Mouse (Mus musculus): ENCODE data around the gene Nxpe3. TPM values are rescaled to one million over a fixed set of nuclear protein-coding genes. Genes with fewer than 3 reads are reported as not detected.

Nxpe3 gene
- total and polyA plus RNA-seq, 3 experiments: 2.7 to 4.3 TPM; not detected in 1

DNA sequence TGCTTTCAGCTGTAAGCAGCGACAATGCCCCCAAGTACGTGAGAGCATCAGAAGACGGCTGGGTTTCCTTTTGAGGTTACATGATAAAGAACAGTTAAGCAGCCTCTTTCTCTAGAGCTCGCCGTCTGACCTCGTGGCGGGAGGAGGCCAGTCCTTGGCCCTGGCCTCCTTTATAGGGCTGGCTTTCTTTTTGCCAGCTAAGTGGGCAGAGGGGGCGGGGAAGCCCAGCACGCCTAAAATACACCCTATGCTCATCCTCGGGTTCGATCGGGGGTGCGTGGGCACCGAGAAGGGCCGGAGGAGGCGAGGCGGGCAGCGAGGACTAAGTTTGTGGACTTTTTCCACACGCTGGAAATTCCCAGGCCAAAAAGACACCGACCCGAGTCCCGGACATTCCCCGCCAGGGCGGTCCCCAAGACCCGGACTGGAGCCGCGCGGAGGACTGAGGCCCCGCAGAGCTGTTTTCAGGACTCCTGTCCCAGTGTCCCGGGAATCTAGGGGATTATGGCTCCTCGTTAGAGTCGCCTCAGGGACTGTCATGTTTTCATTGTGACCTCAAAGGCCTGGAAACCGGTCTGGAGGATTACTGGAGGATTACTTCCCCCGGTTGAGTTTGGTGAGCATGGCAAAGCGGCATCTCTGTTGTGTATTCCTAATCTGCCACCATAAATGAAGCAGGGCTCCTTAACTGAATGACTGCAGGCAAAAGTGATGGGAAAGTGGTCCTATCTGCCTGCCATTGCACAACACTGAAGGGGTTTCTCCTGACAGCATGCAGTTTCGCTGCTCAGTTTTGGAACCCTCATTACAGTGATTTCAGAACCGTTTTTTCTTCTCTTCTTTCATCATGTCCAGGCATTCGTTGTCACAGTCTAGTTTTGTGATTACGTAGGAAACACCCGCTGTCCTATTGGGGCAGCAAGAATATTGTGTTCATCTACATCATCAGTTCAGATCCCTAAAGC is 56.3 kb downstream of the Nxpe3 start, which contains the start of gene Nfkbiz:
Gene Nfkbiz (minus strand): TSS at position 390 of the 965 bp plus-strand sequence.
- Histone ChIP-seq H3K9me3 (replicated peaks; ENCODE audit: insufficient read depth, low read length) (no peaks in the 10 kb centered on the region), H3K27ac (ENCODE audit: control insufficient read depth, low read depth, low read length) (peak within 1 kb of the TSS; percentile 74), H3K36me3 (ENCODE audit: control insufficient read depth in 1 of 2, insufficient read depth in 2 of 2, low read length in 2 of 2) (peaks cover 0 to 6% of the 10 kb centered on the region in 2 experiments; a peak in 2 of 4 replicates), H3K9ac (ENCODE audit: control insufficient read depth, low read depth, low read length, poor library complexity, severe bottlenecking) (peak within 1 kb of the TSS; percentile 98), H3K4me3 (ENCODE audit: control insufficient read depth in 1 of 2, insufficient read depth in 1 of 2, low read depth in 2 of 2, low read length in 2 of 2) (peak within 1 kb of the TSS; percentile 67 to 97), H3K4me1 (ENCODE audit: control insufficient read depth in 1 of 2, insufficient read depth in 2 of 2, low read length in 2 of 2) (peaks cover 0 to 4% of the 10 kb centered on the region in 2 experiments; a peak in 2 of 4 replicates), H3K79me2 (ENCODE audit: control insufficient read depth, insufficient read depth, low read length, poor library complexity) (peaks cover 6% of the 10 kb centered on the region), H3K27me3 (ENCODE audit: control insufficient read depth in 1 of 2, insufficient read depth in 2 of 2, low read length in 2 of 2) (no peaks in the 10 kb centered on the region)
- DNase-seq (ENCODE audit: low read depth, low spot score): peak; percentile 89
- TF ChIP-seq SIN3A (IDR thresholded peaks at IDR 0.05; ENCODE audit: low read length): peak; percentile 64; the same call in 1 of the 2 replicates
- TF ChIP-seq TBP (IDR thresholded peaks at IDR 0.05; ENCODE audit: low read depth, low read length): peak; percentile 11; the same call in 1 of the 2 replicates
- TF ChIP-seq POLR2AphosphoS2 (IDR thresholded peaks at IDR 0.05; ENCODE audit: low read length): no peak
- TF ChIP-seq POLR2A (IDR thresholded peaks at IDR 0.05; ENCODE audit: control insufficient read depth in 1 of 2, insufficient read depth in 1 of 2, low read depth in 1 of 2, low read length in 2 of 2, poor library complexity in 1 of 2): peak; percentile 34 to 58; a peak in 1 of 4 replicates
- no peak for TF ChIP-seq CTCF (IDR thresholded peaks at IDR 0.05 in 2 of 3, conservative IDR thresholded peaks at IDR 0.05 in 1 of 3; ENCODE audit: control insufficient read depth in 1 of 3, insufficient read depth in 1 of 3, low read depth in 2 of 3, low read length in 3 of 3, poor library complexity in 1 of 3, severe bottlenecking in 1 of 3)
- TF ChIP-seq MYC (IDR thresholded peaks at IDR 0.05; ENCODE audit: low read depth, low read length): peak; percentile 45; the same call in 1 of the 2 replicates
- peak; percentile 33; the same call in 1 of the 2 replicates for TF ChIP-seq ETS1 (IDR thresholded peaks at IDR 0.05; ENCODE audit: low read depth, low read length)
- peak; percentile 51 for TF ChIP-seq HCFC1 (IDR thresholded peaks at IDR 0.05; ENCODE audit: low read depth, low read length)
- TF ChIP-seq TAL1 (IDR thresholded peaks at IDR 0.05; ENCODE audit: low read length): no peak

DNA sequence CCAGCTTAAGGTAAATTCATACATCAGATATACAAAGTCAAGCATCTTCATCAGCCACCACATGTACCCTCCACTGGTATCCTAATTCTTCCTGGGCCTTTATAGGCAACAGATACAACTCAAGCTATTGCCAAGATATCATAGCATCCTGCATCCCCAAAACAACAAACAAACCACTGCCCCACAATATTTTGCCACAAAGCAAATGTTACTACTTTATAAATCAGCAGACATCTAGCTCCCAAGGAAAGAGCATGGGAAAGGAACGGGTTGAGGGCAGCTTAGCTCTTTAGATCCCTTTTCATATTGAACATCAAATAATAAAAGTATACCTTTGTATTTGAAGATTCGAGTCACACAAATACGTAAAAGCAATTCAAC is 57.0 kb downstream of the Nxpe3 start:
- peaks cover 0 to 6% of the 10 kb centered on the region in 2 experiments; a peak in 2 of 4 replicates for H3K36me3 ChIP-seq (ENCODE audit: control insufficient read depth in 1 of 2, insufficient read depth in 2 of 2, low read length in 2 of 2)
- TF ChIP-seq UBTF (IDR thresholded peaks at IDR 0.05; ENCODE audit: borderline replicate concordance, insufficient read depth, low read depth, low read length): no peak
- TF ChIP-seq POLR2AphosphoS5 (IDR thresholded peaks at IDR 0.05; ENCODE audit: borderline replicate concordance, low read depth, low read length): no peak
- TF ChIP-seq ZKSCAN1 (IDR thresholded peaks at IDR 0.05; ENCODE audit: low read depth, low read length): no peak
- no peak for TF ChIP-seq BHLHE40 (IDR thresholded peaks at IDR 0.05; ENCODE audit: borderline replicate concordance, low read depth, low read length)
- no peak for TF ChIP-seq JUND (IDR thresholded peaks at IDR 0.05; ENCODE audit: low read depth, low read length)
- no peak for TF ChIP-seq GABPA (IDR thresholded peaks at IDR 0.05; ENCODE audit: low read depth, low read length)
- TF ChIP-seq CHD1 (IDR thresholded peaks at IDR 0.05; ENCODE audit: low read depth, low read length): no peak
- TF ChIP-seq CHD2 (IDR thresholded peaks at IDR 0.05; ENCODE audit: low read length): no peak
- no peak for TF ChIP-seq NRF1 (IDR thresholded peaks at IDR 0.05; ENCODE audit: insufficient read depth, low read depth, low read length, poor library complexity, severe bottlenecking)
- no peak for TF ChIP-seq ELF1 (IDR thresholded peaks at IDR 0.05; ENCODE audit: low read depth, low read length)
- no peak for TF ChIP-seq RCOR1 (IDR thresholded peaks at IDR 0.05; ENCODE audit: low read depth, low read length)
- TF ChIP-seq MYB (IDR thresholded peaks at IDR 0.05; ENCODE audit: low read depth, low read length): no peak
- no peak for TF ChIP-seq MEF2A (IDR thresholded peaks at IDR 0.05; ENCODE audit: extremely low read depth, insufficient replicate concordance, low read depth, low read length, poor library complexity, severe bottlenecking)
- no peak for TF ChIP-seq POLR2A (IDR thresholded peaks at IDR 0.05; ENCODE audit: control insufficient read depth in 1 of 2, insufficient read depth in 1 of 2, low read depth in 1 of 2, low read length in 2 of 2, poor library complexity in 1 of 2)
- no peak for TF ChIP-seq TCF12 (IDR thresholded peaks at IDR 0.05; ENCODE audit: low read depth, low read length)
- no peak for TF ChIP-seq MAX (IDR thresholded peaks at IDR 0.05; ENCODE audit: low read length)
- TF ChIP-seq MYC (IDR thresholded peaks at IDR 0.05; ENCODE audit: low read depth, low read length): no peak
- TF ChIP-seq GATA1 (IDR thresholded peaks at IDR 0.05; ENCODE audit: low read depth, low read length): no peak
- no peak for TF ChIP-seq E2F4 (IDR thresholded peaks at IDR 0.05; ENCODE audit: borderline replicate concordance, low read depth, low read length)
- H3K79me2 ChIP-seq (ENCODE audit: control insufficient read depth, insufficient read depth, low read length, poor library complexity): peaks cover 6% of the 10 kb centered on the region
- peak overlapping the region; percentile 98 for H3K9ac ChIP-seq (ENCODE audit: control insufficient read depth, low read depth, low read length, poor library complexity, severe bottlenecking)
- no peaks in the 10 kb centered on the region for H3K9me3 ChIP-seq (replicated peaks; ENCODE audit: insufficient read depth, low read length)
- H3K27me3 ChIP-seq (ENCODE audit: control insufficient read depth in 1 of 2, insufficient read depth in 2 of 2, low read length in 2 of 2): no peaks in the 10 kb centered on the region
- H3K4me3 ChIP-seq (ENCODE audit: control insufficient read depth in 1 of 2, insufficient read depth in 1 of 2, low read depth in 2 of 2, low read length in 2 of 2): peak overlapping the region; percentile 67 to 97
- H3K4me1 ChIP-seq (ENCODE audit: control insufficient read depth in 1 of 2, insufficient read depth in 2 of 2, low read length in 2 of 2): peaks cover 3 to 4% of the 10 kb centered on the region in 2 experiments; a peak in 3 of 4 replicates
- peak overlapping the region; percentile 74 for H3K27ac ChIP-seq (ENCODE audit: control insufficient read depth, low read depth, low read length)
- no peak for DNase-seq (ENCODE audit: low read depth, low spot score)
